Mouse (Mus musculus) thymus, adult 2 months (tissue): ENCODE results near the gene H2-T22. TPM values are rescaled to one million over a fixed set of nuclear protein-coding genes. Genes with fewer than 3 reads are reported as not detected.
A peak's percentile ranks its signal among the peaks of the same experiment; 100 is the strongest.

Source experiments
- DNase-seq: peaks from one replicate; pipeline ENCODE4 v3.0.0; 2021
- H3K27ac ChIP-seq: fragments of 200-500 bp; 2 replicates; pipeline ENCODE4 v1.5.1; 2012; ENCODE audit warnings: low read length, control low read depth; ENCODE audit not compliant: control insufficient read depth, insufficient read depth
- H3K27me3 ChIP-seq: fragments of 200-500 bp; 2 replicates; pipeline ENCODE4 v1.6.1; 2012; ENCODE audit warnings: mild to moderate bottlenecking, low read length, moderate library complexity, mixed read lengths; ENCODE audit not compliant: control insufficient read depth, insufficient read depth
- H3K36me3 ChIP-seq: fragments of 200-500 bp; 2 replicates; pipeline ENCODE4 v1.6.1; 2012; ENCODE audit warnings: mild to moderate bottlenecking, low read length, moderate library complexity; ENCODE audit not compliant: control insufficient read depth, insufficient read depth
- H3K4me1 ChIP-seq: fragments of 200-500 bp; replicated peaks from 2 replicates; pipeline ENCODE4 v1.6.1; 2012; ENCODE audit warnings: low read length; ENCODE audit not compliant: control insufficient read depth, insufficient read depth
- H3K4me3 ChIP-seq: fragments of 200-500 bp; 2 replicates; pipeline ENCODE4 v1.5.1; 2012; ENCODE audit warnings: mild to moderate bottlenecking, low read length, control low read depth, moderate library complexity; ENCODE audit not compliant: control insufficient read depth, insufficient read depth
- CTCF ChIP-seq: fragments of 200-500 bp; IDR thresholded peaks from 2 replicates; pipeline ENCODE4 v1.5.1; 2012; ENCODE audit warnings: mild to moderate bottlenecking, control low read depth, low read length, moderate library complexity, borderline replicate concordance; ENCODE audit not compliant: control insufficient read depth, poor library complexity, insufficient read depth; ENCODE audit errors: extremely low read depth
- POLR2A ChIP-seq: fragments of 200-500 bp; IDR thresholded peaks from 2 replicates; pipeline ENCODE4 v1.6.1; 2012; ENCODE audit warnings: mild to moderate bottlenecking, low read length, control low read depth, moderate library complexity; ENCODE audit not compliant: control insufficient read depth, poor library complexity, insufficient read depth; ENCODE audit errors: extremely low read depth
- WGBS: fragments of 180-500 bp; shearing (Covaris S2); methylation state at CpG from one replicate; pipeline ENCODE4 v1.1.7; 2018; 5-methylcytosine and 5-hydroxymethylcytosine counted together
- polyA plus RNA-seq: library from polyadenylated mRNA; depleted of rRNA; stranded (reverse); fragments of >200 nt; gene quantifications from 2 replicates; pipeline ENCODE4 v1.2.3, GENCODE M21; 2012; rRNA removed

The H2-T22 gene
- polyA plus RNA-seq, 1 experiment = 119 TPM

DNA sequence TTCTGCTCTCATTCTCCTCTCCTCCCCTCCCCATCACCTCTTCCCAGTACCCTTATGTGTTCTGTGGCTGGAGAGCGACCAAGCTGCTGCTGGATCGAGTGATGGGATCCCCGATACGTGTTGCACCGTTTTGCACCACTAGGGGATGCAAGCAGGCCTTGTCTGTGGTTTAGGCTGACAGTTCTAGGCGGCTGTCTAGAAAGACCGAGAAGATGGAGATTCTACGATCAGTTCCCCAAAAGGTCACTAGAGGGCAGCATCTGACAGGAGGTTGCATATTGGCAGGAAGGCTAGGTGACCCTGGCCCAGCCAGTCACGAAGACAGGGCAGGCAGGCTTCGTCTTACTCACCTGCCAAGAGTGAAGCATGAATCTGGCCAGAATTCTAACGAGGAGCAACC, 45.6 kb downstream of the H2-T22 start:
- peak; percentile 99 for DNase-seq
- Histone ChIP-seq H3K27me3 (no peaks in the 10 kb centered on the region), H3K4me3 (no peak overlapping the region), H3K27ac (no peak overlapping the region), H3K4me1 (peaks cover 25% of the 10 kb centered on the region), H3K36me3 (no peaks in the 10 kb centered on the region)
- TF ChIP-seq CTCF (peak; percentile 79; the same call in 1 of the 2 replicates), POLR2A (no peak)
- under 1% methylated on average over 11 of the region's 11 CpGs for WGBS

DNA sequence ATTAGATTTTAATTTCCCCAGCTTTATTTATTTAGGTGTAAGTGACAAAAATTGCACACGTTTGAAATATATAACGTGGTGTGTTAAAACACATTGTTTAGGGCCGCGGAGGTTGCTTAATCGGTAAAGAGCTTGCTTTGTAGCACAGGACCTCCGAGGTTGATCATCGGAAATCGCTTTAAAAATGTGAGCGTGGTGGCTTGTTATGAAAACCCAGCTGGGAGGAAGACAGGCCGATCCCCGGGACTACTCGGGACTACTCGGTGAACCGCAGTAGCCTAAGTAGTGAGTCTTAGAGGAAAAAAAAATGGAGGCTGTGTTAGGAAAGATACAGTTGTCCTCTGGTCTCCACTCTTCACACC, 47.7 kb downstream of the H2-T22 start:
- DNase-seq = no peak

DNA sequence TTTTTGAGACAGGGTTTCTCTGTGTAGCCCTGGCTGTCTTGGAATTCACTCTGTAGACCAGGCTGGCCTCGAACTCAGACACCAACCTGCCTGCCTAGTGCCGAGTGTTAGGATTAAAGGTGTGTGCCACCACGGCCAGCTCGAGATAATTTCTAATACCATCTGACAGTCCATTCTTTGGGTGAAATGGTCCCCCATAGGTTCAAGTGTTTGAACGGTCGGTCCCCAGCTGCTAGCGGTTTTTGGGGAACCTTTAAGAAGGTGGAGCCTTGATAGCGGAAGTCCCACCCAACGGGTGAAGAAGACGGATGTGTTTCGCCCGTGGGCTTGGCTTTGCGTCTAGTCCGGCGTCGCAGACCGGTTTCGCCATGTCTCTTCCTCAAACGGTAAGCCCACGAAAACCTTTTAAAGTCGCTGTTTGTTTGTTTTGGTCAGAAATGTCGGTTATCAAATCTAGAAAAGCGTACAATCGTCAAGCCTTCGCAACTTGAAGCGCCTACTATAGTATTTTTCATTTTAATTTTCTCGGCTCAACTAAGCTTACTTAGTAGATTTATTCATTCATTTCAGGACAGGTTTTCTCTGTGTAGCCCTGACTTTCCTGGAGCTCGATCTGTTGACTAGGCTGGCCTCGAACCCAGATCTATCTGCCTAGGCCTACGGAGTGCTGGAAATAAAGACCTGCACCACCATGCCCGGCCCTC, 48.2 kb downstream of the H2-T22 start:
- TF ChIP-seq CTCF (no peak), POLR2A (peak; percentile 47; the same call in 1 of the 2 replicates)
- H3K36me3 ChIP-seq = no peaks in the 10 kb centered on the region; the same call in 1 of the 2 replicates
- H3K4me3 ChIP-seq = peak overlapping the region; percentile 54
- H3K27me3 ChIP-seq = no peaks in the 10 kb centered on the region
- peak; percentile 79 for DNase-seq
- peaks cover 11% of the 10 kb centered on the region for H3K4me1 ChIP-seq
- H3K27ac ChIP-seq = peak overlapping the region; percentile 64; the same call in 1 of the 2 replicates
- under 1% methylated on average over 31 of the region's 31 CpGs for WGBS

More for the DNA sequence above, 47.7 kb downstream of the H2-T22 start:
- WGBS = under 1% methylated on average over 14 of the region's 14 CpGs
- Histone ChIP-seq H3K27me3 (no peaks in the 10 kb centered on the region), H3K4me3 (peak overlapping the region; percentile 54), H3K27ac (peak overlapping the region; percentile 64; the same call in 1 of the 2 replicates), H3K4me1 (peaks cover 12% of the 10 kb centered on the region), H3K36me3 (no peaks in the 10 kb centered on the region)
- TF ChIP-seq CTCF = no peak
- TF ChIP-seq POLR2A = no peak

DNA sequence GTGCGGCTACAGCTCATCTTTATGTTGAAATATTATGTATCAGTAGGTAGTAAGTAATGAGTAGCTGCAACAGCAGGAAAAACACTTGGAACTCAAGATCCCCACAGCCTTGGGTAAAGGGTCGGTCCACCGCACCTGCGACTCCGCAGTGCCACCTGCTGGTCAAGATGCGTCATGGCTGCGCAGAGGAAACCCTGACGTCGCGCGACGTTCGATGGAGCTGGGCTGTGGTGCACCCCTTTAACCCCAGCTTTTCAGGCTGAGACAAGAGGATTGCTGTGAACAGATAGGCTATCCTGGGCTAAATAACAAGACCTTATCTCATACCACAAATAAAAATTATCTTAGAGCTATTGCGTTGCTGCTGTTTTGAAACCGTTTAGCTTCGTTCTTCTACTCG, 48.9 kb downstream of the H2-T22 start:
- peaks cover 4% of the 10 kb centered on the region; the same call in 1 of the 2 replicates for H3K36me3 ChIP-seq
- H3K27ac ChIP-seq = no peak overlapping the region
- peak; percentile 98 for TF ChIP-seq CTCF
- TF ChIP-seq POLR2A = no peak
- DNase-seq = peak; percentile 81
- H3K27me3 ChIP-seq = no peaks in the 10 kb centered on the region
- H3K4me1 ChIP-seq = peaks cover 10% of the 10 kb centered on the region
- H3K4me3 ChIP-seq = no peak overlapping the region
- 2% methylated on average over 17 of the region's 17 CpGs for WGBS

DNA sequence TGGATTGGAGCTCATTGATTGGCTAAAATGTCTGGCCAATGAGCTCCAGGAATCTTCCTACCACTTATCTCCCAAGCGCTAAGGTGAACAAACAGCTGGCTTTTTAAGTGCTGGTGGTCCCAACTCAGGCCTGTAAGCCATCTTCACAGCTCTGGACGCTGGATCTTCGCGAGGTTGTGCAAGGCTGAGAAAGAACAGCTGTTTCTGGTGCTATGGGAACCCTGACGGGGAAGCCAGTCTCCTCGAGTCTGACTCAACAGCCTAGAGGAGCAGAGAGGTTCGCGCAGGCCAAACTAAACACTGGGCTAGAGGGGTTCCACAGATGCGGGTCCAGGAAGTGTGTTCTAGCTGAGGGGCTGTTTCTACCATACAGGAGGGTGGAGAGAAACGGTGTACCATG, 50.8 kb downstream of the H2-T22 start:
- peaks cover 6% of the 10 kb centered on the region; the same call in 1 of the 2 replicates for H3K36me3 ChIP-seq
- no peak overlapping the region for H3K27ac ChIP-seq
- H3K4me1 ChIP-seq = no peaks in the 10 kb centered on the region
- WGBS = 58% methylated on average over 10 of the region's 10 CpGs
- no peak overlapping the region for H3K4me3 ChIP-seq
- DNase-seq = no peak
- no peaks in the 10 kb centered on the region for H3K27me3 ChIP-seq
- TF ChIP-seq POLR2A = no peak
- no peak for TF ChIP-seq CTCF

Other genes starting within 250 kb of the H2-T22 start
- gene Ier3, start 221.1 kb downstream of the H2-T22 start, polyA plus RNA-seq = 6.2 and 6.4 TPM in 2 replicates
- 62.4 and 70.4 TPM in 2 replicates for gene Flot1, start 219.5 kb downstream of the H2-T22 start, polyA plus RNA-seq
- 1,522 and 2,049 TPM in 2 replicates for gene Tubb5, start 204.4 kb downstream of the H2-T22 start, polyA plus RNA-seq
- gene Mdc1, start 201.2 kb downstream of the H2-T22 start, polyA plus RNA-seq = 17.4 and 22.4 TPM in 2 replicates
- gene Nrm, start 181.4 kb downstream of the H2-T22 start, polyA plus RNA-seq = 82.8 and 111 TPM in 2 replicates
- 174 and 176 TPM in 2 replicates for gene Ppp1r18, start 177.2 kb downstream of the H2-T22 start, polyA plus RNA-seq
- gene Dhx16, start 162.9 kb downstream of the H2-T22 start, polyA plus RNA-seq = 174 and 182 TPM in 2 replicates
- gene 2310061I04Rik, start 145.3 kb downstream of the H2-T22 start, polyA plus RNA-seq = 73.4 and 86.8 TPM in 2 replicates
- gene Atat1, start 132.7 kb downstream of the H2-T22 start, polyA plus RNA-seq = 63.9 and 64.9 TPM in 2 replicates
- gene Mrps18b, start 126.4 kb downstream of the H2-T22 start, polyA plus RNA-seq = 67.6 and 69.7 TPM in 2 replicates
- 63.0 and 65.6 TPM in 2 replicates for gene Ppp1r10, start 126.3 kb downstream of the H2-T22 start, polyA plus RNA-seq
- gene Abcf1, start 73.0 kb downstream of the H2-T22 start, polyA plus RNA-seq = 128 and 132 TPM in 2 replicates
- gene Gnl1, start 62.9 kb downstream of the H2-T22 start, polyA plus RNA-seq = 37.9 and 45.5 TPM in 2 replicates
- 35.5 and 42.6 TPM in 2 replicates for gene Prr3, start 62.5 kb downstream of the H2-T22 start, polyA plus RNA-seq
- gene H2-T24, start 22.2 kb downstream of the H2-T22 start, polyA plus RNA-seq = 15.0 and 20.4 TPM in 2 replicates
- gene H2-T23, start 9.9 kb downstream of the H2-T22 start, polyA plus RNA-seq = 380 and 457 TPM in 2 replicates
- gene Gm6034, start 214 bp upstream of the H2-T22 start, polyA plus RNA-seq = 0.22 TPM in 1 of 2 replicates, not detected in the other
- gene Gm11127, start 15.6 kb upstream of the H2-T22 start, polyA plus RNA-seq = 0.39 and 0.61 TPM in 2 replicates
- gene Gm19684, start 78.9 kb upstream of the H2-T22 start, polyA plus RNA-seq = 1.4 and 1.7 TPM in 2 replicates
- 1.7 and 2.4 TPM in 2 replicates for gene Gm7030, start 86.7 kb upstream of the H2-T22 start, polyA plus RNA-seq
- gene Gm8909, start 125.8 kb upstream of the H2-T22 start, polyA plus RNA-seq = 20.1 and 20.8 TPM in 2 replicates
- 1.7 and 2.5 TPM in 2 replicates for gene H2-T3, start 147.5 kb upstream of the H2-T22 start, polyA plus RNA-seq
- gene Rpp21, start 215.3 kb upstream of the H2-T22 start, polyA plus RNA-seq = 124 and 160 TPM in 2 replicates
- 51.1 and 56.1 TPM in 2 replicates for gene Trim39, start 229.5 kb upstream of the H2-T22 start, polyA plus RNA-seq
- not detected in 2 replicates for gene H2-M10.2, start 243.7 kb upstream of the H2-T22 start, polyA plus RNA-seq